Mouse (Mus musculus) spleen, embryonic (tissue): ENCODE results near the gene Usp30.

ENCODE experiments used
- CTCF ChIA-PET: fragments of 350-600 bp; sonication (Branson Sonifier 250); formaldehyde crosslinking; loops from one replicate; lab custom pipeline; 2022; lab: Charles Lee

Gene Usp30

DNA sequence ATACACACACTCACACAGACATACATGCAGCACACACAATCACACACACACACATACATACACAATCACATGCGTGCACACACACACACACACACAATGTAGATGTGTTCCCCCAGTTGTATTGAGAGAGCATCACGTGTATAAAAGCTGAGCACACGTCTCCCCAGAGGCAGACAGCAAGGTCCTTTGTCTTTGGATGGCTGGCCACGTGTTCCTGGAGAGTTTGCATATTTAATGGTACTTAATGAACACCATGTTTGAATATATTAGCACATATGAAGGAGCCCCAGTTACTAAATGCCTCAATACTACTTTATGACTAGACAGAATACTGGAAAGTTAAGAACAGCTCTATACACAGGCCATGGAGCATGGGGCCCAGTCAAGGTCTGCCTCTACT lies 1.3 kb upstream of the Usp30 start:
- CTCF ChIA-PET, result no interaction called here

DNA sequence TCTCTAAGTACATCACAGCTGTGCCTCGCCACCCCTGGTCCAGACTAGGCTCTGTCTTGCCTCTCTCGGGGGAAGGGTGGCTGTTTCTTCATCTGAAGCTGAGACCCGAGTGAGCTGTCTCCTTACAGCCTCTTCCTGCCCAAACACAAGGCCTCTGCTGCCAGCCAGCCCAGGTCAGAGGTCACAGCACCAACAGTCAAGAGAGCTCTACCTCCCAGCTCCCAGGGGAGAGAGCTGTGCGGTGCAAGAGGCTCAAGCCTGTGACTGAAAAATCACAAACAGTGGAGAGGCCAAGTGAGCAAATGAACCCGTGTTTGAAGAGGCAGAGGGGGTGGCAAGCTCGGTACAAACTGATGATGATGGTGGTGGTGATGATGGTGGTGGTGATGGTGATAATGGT lies 1.3 kb downstream of the Usp30 start:
- CTCF ChIA-PET, result no interaction called here

- CTCF ChIA-PET, result no interaction called here
These were observed 2.3 kb downstream of the Usp30 start for GRCm38 (mm10) chr5:114067543-114067942.

GRCm38 (mm10) chr5:114067982-114068381 lies 2.7 kb downstream of the Usp30 start:
- CTCF ChIA-PET, result no interaction called here

DNA sequence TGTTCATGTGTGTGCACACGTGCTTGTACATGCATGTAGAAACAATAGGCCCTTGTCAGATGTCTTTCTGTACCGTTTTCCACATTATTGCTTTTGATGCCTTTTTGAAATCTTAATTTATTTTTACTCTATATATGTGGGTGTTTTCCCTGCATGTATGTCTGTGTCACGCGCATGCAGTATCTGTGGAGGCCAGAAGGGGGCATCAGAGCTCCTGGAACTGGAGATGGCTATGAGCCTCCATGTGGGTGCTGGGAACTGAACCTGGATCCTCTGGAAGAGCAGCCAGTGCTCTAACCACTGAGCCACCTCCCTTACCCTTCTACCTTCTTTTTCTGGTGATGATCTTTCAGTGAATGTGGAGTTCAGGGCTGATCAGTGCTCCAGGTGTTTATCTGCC lies 5.6 kb downstream of the Usp30 start:
- CTCF ChIA-PET, result no interaction called here

DNA sequence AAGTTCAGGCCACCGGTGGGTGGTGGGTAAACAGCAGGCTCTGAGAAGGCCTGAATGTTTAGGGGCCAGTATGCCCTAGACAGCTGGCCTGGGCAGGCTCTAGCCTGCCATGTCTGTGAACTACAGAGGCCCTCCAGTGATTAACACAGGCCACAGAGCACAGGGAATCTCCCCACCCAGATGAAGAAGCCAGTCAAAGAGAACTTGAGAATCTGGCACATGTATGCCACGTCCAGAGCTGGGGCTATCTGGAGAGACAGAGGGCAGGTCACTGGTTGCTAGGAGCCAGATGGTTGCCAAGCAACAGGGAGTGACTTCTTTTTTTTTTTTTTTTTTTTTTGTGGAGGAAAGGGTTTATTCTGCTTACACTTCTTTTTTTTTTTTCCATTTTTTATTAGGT lies 7.0 kb downstream of the Usp30 start:
- CTCF ChIA-PET, result interaction anchor here (0.5 kb wide), 1 partner anchor 513 kb away, joined by 14 read pairs; no protein-coding TSS in a partner anchor

GRCm38 (mm10) chr5:114077009-114077408 lies 11.7 kb downstream of the Usp30 start:
- CTCF ChIA-PET, result interaction anchor here (0.6 kb wide), 1 partner anchor 15 kb away, joined by 7 read pairs; no protein-coding TSS in a partner anchor

DNA sequence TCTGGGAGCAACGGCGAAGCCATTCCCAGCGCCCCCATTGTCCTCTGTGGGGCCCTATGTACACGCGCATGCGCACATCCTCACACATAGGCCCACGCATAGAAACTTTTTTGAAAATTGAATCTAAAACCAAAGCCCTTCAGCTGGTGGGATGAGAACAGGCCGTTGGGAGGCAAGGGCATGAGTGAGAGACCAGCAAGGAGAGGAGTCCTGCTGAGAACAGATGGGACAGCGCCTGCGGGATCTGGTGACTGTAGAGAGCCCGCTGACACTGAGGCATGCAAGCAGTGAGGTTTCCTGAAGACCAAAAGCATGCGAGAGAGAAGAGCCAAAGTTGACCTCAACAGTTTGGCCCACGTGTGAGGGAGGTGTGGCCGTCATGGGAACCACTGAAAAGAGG lies 20.2 kb downstream of the Usp30 start:
- CTCF ChIA-PET, result interaction anchor here (0.5 kb wide), 1 partner anchor 147 kb away, joined by 4 read pairs; no protein-coding TSS in a partner anchor

DNA sequence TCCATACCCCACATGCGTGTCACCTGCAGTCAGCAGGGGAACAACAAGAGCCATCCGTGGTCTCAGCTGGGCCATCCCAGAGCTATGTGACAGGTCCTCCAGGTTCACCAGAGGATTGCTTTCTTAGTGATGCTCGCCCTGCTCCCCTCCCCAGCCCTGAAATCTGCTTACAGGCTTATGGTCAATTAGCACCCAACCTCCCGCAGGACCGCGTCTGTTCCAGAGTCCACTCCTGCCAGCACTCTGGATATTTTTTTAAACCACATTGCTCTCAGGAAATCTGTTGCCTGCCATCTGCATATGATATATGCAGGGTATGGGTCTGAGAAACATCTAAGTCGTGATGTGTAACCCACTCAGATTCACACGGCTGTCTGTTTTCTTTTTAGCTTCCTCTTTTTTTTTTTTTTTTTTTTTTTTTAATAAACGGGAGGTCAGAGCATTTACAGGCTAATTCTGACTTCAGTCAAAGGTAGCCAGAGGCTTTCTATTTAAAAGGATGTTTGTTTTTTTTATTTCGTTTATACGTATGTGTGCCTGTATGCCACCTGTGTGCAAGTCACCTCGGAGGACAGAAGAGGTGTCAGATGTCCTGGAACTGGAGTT lies 22.7 kb downstream of the Usp30 start:
- CTCF ChIA-PET, result no interaction called here

- CTCF ChIA-PET, result no interaction called here
These were observed 25.3 kb downstream of the Usp30 start for GRCm38 (mm10) chr5:114090421-114091013.

DNA sequence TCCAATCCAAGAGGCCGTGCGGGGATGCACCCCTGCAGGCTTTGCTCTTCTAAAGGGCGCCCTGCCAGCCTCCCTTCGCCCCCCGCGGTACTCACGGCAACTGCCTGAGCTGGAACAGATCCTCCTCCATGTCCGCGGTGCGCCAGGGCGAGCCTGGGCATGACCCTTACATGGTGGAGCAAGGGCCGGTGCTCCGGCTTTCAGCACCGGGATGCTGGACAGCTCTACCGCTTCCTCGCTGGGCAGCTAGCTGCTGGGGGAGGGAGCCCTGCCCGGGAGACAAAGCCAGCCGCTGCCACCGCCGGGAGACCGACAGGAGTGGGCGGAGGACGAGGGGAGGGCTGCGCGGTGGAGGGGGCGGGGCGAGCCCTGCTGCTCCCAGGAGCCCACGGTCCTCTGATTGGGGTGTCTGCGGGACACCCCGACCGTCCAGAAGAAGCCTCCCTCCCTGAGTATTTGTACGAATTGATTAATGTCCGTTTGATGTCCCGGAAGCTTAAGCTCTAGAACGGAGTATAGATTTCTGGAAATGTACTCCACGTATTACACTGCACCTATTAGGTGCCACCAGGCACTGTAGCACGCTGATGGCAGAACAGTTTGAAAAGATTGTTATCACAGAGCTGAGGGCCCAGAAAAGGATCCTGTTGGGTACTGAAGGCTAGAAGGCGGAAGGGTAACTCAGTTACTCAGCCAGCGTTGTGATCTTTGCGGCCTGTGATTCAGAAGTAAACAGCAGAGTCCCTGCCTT lies 26.0 kb downstream of the Usp30 start, which contains the start of gene Svop:
Svop (minus strand) TSS at position 514 of the 751 bp plus-strand sequence.
- CTCF ChIA-PET, result interaction anchor here (0.7 kb wide), 1 partner anchor 14 kb away, joined by 7 read pairs; no protein-coding TSS in a partner anchor

DNA sequence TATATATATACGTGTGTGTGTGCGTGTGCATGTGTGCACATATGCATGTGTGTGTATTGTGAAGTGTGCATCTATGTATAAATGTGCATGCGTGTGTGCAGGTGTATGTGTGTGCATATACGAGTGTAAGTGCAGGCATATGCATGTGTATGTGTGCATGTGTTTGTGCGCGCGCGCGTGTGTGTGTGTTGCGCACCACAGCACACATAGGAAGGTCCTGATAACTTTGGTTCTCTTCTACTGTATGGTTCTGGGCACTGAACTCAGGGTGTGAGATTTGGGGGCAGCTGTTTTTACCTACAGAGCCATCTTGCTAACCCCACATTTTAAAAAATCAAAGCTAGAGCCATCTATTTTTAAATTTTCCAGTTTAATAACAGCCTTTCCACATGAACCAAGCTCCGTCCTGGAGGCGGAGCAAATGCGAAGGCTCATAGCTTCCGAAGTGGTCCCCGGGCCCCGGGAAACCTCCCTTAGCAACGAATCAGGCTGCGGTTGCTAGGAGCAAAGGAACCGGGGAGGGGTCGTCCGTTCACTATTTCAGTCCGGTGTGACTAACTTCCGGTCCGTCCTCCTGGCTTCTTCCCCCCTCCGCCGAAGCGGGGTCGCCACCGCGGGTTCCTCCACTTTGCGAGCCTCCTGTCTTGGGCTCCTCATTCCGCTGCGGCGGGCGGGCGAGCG lies 34.6 kb downstream of the Usp30 start:
- CTCF ChIA-PET, result interaction anchor here (0.6 to 1.2 kb wide), 2 partner anchors 33 to 140 kb away, joined by 3 to 4 read pairs; no protein-coding TSS in a partner anchor

DNA sequence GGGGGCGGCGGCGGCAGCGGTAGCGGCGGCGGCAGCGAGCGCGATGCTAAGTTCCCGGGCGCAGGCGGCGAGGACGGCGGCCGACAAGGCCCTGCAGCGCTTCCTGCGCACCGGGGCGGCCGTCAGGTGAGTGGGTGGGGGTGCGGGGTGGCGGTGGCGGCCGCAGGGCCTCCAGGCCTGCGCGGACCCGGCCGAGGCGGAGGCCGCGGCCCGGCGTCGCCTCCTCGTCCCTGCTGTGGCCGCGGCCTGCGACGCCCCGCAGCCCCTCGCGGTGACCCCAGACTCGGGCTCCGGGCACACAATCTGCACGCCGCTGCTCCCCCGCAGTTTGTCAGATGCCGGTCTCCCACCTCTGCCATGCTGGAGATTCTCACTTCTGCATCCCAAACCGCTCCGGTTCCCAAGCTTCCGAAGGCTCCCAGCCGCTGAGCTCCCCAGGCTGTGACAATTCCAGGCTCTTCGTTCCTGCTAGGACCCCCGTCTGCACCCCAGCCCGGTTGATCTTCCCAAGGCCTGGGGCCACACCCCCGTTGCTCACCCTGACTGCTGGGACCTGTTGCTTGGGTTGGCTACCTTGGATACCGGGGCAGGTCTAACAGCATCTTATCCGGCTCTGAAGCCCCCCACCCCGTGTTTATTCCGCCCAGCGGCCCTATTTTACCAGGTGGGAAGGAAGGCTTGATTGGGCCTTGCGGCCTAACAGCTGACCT lies 35.3 kb downstream of the Usp30 start:
- CTCF ChIA-PET, result interaction anchor here (1.2 kb wide), 1 partner anchor 32 kb away, joined by 4 read pairs; no protein-coding TSS in a partner anchor

- CTCF ChIA-PET, result no interaction called here
These were observed 36.6 kb downstream of the Usp30 start for GRCm38 (mm10) chr5:114101873-114102272.

GRCm38 (mm10) chr5:114102807-114103206 lies 37.5 kb downstream of the Usp30 start:
- CTCF ChIA-PET, result no interaction called here

DNA sequence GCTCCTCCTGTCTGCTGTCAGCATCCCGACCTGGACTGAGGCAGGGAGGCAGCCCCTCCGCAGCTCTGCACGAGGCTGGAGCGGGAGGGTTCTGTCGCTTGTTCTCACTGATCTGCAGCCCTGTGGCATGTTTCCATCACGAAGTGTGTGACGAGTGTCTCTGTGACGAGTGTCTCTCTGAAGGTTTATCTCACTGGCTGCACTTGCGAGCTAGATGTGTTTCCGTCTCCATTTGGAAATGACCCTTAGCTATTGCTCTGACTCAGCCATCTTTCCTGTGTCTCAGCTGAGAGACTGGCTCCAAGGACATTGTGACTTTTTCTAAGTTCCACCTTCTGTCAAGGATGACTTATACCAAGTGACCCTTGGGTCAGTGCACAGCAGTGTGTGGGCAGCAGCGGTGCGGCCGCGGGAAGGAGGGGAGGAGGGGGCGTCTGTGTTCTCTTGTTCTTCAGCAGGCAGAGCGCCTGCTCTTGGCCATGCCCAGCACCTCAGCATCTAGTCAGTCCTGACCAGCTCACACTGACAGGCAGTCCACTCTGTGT lies 41.2 kb downstream of the Usp30 start:
- CTCF ChIA-PET, result no interaction called here

DNA sequence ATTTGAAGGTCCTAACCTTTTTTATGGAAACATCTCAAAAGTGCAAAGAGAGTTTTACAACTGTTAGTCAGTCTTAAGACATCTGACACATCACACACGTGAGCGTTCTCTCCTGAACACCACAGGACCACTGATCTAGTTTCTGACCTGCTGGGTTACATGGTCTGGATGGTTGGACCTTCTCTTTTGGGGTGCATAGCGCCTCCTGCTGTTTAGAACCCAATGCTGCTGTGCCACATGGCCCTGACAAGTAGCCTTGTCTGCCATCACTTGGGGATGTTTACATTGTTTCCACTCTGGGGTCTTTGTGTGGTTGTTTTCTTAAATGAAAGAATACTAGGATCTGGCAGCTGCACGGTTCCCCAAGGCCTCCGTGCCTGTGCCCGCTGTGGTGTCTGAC lies 48.1 kb downstream of the Usp30 start:
- CTCF ChIA-PET, result no interaction called here

GRCm38 (mm10) chr5:114115030-114115429 lies 49.8 kb downstream of the Usp30 start:
- CTCF ChIA-PET, result no interaction called here

DNA sequence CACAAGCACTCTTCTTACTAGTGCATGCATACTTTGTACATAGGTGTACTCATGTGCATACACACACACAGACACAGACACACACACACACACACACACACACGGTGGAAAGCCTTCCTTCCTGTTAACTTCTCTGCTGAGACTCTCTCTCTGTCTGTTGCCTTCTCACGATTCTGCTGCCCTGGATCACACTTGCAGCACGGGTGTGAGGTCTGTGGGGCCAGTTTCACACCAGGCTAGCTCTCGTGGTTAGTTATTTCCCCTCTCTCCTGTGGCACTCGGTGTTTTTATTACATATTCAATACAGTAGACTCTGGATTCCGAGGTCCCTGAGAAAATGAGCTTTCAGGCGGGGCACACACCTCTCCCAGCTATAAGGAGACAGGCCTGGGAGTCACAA lies 51.3 kb downstream of the Usp30 start:
- CTCF ChIA-PET, result no interaction called here

DNA sequence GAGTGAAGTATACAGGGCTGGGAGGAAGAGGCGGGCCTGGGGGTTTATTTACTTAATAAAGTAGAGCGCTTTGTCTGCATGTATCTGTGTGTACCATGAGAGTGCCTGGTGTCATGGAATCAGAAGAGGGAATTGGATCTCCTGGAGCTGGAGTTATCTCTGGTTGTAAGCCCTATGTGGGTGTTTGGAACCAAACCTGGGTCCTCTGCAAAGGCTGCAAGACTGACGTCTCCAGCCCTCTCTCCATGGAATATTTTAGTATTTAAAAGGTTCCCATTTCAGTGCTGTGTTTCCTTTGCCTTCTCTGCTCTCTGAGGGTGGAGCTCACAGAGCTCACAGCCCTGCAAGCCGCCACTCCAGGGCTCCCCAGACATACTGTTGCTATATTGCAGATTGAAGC lies 54.5 kb downstream of the Usp30 start:
- CTCF ChIA-PET, result no interaction called here

- CTCF ChIA-PET, result no interaction called here
These were observed 60.7 kb downstream of the Usp30 start for GRCm38 (mm10) chr5:114126008-114126407.
